Mouse (Mus musculus) olfactory bulb, adult 2 months (tissue): ENCODE results near the gene Hck. TPM values are rescaled to one million over a fixed set of nuclear protein-coding genes. Genes with fewer than 3 reads are reported as not detected.

ENCODE experiments used
- H3K27ac ChIP-seq: fragments of 200-500 bp; 2 replicates; pipeline ENCODE4 v1.5.1; 2012; ENCODE audit warnings: low read depth, low read length; ENCODE audit not compliant: insufficient read depth
- H3K4me1 ChIP-seq: fragments of 200-500 bp; 2 replicates; pipeline ENCODE4 v1.6.1; 2012; ENCODE audit warnings: low read length; ENCODE audit not compliant: control insufficient read depth, insufficient read depth
- H3K4me3 ChIP-seq: fragments of 200-500 bp; 2 replicates; pipeline ENCODE4 v1.5.1; 2012; ENCODE audit warnings: mild to moderate bottlenecking, low read depth, low read length, moderate library complexity; ENCODE audit not compliant: insufficient read depth
- CTCF ChIP-seq: fragments of 200-500 bp; IDR thresholded peaks from 2 replicates; pipeline ENCODE4 v1.5.1; 2012; ENCODE audit warnings: low read depth, mild to moderate bottlenecking, low read length, moderate library complexity; ENCODE audit not compliant: insufficient read depth
- POLR2A ChIP-seq: fragments of 200-500 bp; IDR thresholded peaks from 2 replicates; pipeline ENCODE4 v1.6.1; 2012; ENCODE audit warnings: mild to moderate bottlenecking, low read depth, low read length, moderate library complexity; ENCODE audit not compliant: insufficient read depth
- WGBS: fragments of 180-500 bp; shearing (Covaris S2); methylation state at CpG from one replicate; pipeline ENCODE4 v1.1.7; 2018; 5-methylcytosine and 5-hydroxymethylcytosine counted together
- polyA plus RNA-seq: library from polyadenylated mRNA; stranded (reverse); fragments of >200 nt; gene quantifications from 2 replicates; pipeline ENCODE4 v1.2.4, GENCODE M21; 2012; ENCODE audit warnings: low replicate concordance; ENCODE audit not compliant: missing spikeins, insufficient read depth, insufficient read length

Gene Hck
- polyA plus RNA-seq, 1 experiment = not detected

DNA sequence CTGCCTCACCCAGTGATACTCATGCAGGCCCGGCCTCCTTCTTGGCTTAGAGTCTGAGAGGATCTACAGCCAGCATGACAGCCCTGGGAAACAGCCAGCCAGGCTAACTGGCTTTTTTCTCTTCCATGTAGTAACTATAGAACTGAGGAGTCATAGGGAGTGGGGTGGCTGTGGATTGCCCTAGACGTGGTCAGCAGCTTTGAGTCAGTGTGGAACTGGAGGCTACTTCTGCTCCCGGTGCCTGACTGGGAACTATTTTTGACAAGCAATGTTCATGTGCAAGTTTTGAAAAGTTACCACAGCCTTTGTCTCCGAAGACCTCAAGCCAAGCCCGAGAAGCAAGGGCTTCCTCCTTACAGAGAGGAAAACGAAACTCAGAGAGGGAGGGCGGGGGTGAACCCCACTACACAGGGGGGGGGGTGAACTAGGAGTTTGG, 8.8 kb downstream of the Hck start:
- TF ChIP-seq POLR2A (no peak), CTCF (no peak)
- Histone ChIP-seq H3K4me3 (no peak overlapping the region), H3K27ac (no peak overlapping the region), H3K4me1 (no peaks in the 10 kb centered on the region)
- WGBS = 67% methylated on average over 7 of the region's 7 CpGs

DNA sequence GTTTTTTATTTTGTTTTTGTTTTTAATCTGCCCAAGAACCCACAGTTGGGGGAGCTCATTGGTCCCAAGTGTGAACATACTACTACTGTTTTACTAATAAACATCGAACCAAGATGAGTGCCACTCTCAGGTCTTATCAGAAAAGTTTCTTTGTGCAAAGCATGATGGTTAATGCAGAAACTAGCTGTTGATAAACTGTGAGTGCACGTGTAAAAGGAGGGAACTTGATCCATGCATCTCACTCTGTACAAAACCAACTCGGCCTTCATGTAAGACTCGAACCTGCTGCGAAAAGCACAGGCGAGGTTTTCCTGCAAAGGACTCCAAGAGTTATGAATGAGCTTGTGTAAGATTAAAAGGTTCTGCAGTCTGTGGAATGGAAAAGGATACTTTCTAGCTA, 11.2 kb downstream of the Hck start:
- Histone ChIP-seq H3K4me1 (no peaks in the 10 kb centered on the region), H3K27ac (no peak overlapping the region), H3K4me3 (no peak overlapping the region)
- TF ChIP-seq CTCF = no peak
- no peak for TF ChIP-seq POLR2A
- 92% methylated on average over 6 of the region's 6 CpGs for WGBS

DNA sequence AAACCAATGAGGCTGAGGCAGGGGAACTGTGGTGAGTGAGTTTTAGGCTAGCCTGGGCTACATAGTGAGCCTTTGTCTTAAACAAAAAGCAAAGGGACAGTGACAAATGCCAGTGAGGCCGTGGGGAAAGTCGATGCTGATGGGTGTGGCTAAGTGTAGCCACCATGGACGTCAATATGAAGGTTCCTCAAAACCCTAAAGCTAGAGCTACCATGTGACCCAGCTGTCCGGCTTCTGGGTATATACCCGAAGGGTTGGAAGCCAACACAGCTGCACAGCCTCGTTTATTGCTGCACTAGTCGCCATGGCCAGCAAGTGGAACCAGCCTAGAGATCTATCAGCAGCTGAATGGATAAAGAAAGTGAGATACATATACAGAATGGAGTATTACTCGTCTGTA, 11.9 kb downstream of the Hck start:
- TF ChIP-seq CTCF = no peak
- Histone ChIP-seq H3K4me1 (no peaks in the 10 kb centered on the region), H3K27ac (no peak overlapping the region), H3K4me3 (no peak overlapping the region)
- WGBS = 76% methylated on average over 8 of the region's 8 CpGs

DNA sequence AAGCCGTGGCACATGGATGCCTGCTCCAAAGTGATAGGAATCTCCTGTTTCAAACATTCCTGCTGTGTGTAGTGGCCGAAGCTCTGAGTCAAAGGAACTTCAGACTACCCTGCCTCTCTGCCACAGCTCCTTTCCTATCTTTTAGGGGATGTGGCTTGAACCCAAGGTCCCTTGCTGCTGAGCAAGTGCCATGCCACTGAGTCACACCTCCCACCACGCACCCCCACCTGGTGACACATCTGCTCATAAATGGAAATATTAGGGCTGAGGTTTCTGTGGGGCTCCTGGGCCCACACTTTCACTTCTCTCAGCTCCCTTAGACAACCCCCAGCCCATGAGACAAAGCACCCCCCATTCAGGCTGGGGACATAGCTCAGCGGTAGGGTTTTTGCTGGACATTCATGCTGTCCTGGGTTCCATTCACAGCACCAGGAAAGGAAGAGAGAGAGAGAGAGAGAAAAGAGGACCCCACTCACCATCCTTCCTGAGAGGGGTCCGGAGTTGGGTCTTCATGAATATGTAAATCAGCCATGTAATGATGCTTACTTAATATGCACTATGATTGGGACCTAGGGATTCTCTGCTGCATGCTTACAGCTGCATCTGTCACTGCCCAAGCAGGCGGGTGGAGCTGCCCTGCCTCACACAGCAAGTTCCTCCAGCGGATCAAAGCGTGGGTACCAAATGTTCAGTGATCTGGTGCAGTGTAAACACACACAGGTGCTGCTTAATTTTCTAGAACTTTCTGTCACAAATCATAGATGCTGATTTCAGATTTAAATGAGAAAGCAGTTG, 13.8 kb downstream of the Hck start:
- no peaks in the 10 kb centered on the region for H3K4me1 ChIP-seq
- 75% methylated on average over 8 of the region's 8 CpGs for WGBS
- no peak overlapping the region for H3K27ac ChIP-seq
- H3K4me3 ChIP-seq = no peak overlapping the region
- TF ChIP-seq CTCF (no peak), POLR2A (no peak)

DNA sequence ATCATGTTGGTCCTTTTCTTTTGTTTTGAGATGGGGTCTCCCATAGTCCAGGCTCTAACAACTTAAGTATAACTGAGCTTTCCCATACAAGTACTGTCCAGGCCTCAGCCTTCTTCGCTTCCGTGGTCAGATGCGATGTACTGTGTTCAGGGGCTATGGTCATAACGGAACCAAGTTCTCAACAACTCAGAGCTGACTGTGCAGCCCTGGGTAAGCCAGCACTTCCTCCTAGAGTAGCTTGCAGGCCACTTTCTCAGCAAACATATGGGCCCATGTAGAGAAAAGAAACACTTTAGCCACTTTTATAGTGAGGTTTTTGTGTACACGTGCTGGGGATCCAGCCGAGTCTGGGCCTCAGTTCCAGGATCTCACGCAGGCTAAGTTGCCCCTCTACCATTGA, 14.4 kb downstream of the Hck start:
- H3K27ac ChIP-seq = no peak overlapping the region
- TF ChIP-seq CTCF = no peak
- no peak for TF ChIP-seq POLR2A
- H3K4me3 ChIP-seq = no peak overlapping the region
- WGBS = 91% methylated on average over 7 of the region's 7 CpGs
- H3K4me1 ChIP-seq = no peaks in the 10 kb centered on the region

DNA sequence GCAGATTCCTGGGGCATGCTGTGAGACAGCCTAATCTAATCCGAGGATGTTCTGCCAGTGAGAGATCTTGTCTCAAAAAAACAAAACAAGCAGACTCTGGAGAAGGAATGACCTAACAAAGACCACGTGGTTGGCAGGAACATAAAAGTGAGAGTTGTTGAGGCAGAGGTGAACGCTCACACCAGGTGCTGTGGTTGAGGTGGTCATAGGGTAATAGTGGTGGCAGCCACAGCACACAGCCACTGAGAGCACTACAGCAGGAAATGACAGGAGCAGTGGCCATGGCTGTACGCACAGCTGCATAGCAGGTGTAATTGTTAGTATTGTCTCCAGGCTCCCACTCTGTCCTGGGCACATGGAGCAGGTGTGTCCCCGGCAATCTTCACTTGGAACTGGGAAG, 17.6 kb downstream of the Hck start:
- no peak overlapping the region for H3K27ac ChIP-seq
- no peak for TF ChIP-seq POLR2A
- TF ChIP-seq CTCF = no peak
- WGBS = 66% methylated on average over 5 of the region's 5 CpGs
- no peak overlapping the region for H3K4me3 ChIP-seq
- H3K4me1 ChIP-seq = no peaks in the 10 kb centered on the region

DNA sequence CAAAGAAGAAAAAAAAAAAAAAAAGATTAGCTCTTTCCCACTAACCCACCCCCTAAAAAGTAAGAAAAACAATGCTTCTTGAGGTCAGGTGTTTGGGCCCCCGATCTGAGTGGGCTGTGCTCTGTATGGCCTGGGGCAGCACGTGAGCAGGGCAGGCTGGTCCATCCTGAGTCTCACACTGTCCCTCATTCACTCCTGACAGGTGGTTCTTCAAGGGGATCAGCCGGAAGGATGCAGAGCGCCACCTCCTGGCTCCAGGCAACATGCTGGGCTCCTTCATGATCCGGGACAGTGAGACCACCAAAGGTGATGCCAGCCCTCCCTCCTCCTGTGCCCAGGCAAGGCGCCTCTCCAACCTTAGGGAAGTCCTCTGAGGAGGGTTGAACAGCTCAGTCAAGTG, 22.8 kb downstream of the Hck start:
- 30% methylated on average over 6 of the region's 6 CpGs for WGBS
- H3K4me3 ChIP-seq = no peak overlapping the region
- no peaks in the 10 kb centered on the region for H3K4me1 ChIP-seq
- no peak overlapping the region for H3K27ac ChIP-seq
- no peak for TF ChIP-seq POLR2A
- TF ChIP-seq CTCF = no peak

DNA sequence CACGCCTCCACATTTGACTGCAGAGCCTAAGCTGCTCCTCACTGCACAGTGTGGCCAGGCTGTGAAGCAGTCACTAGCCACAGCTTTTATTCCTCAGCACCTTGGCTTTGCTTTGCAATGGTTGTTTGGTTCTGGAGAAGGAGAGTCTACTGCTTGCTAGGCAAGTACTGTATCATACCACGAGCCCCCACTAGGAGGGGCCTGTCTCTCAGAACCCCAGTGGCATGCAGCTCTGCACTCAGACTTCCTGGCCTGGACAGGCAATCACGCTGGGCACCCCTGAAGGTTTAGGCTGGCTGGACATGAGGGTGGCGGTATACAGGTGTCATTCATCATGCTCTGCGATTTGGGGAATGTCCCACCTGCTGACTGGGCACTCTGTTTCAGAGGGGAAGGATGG, 26.0 kb downstream of the Hck start:
- Histone ChIP-seq H3K27ac (no peak overlapping the region), H3K4me1 (no peaks in the 10 kb centered on the region), H3K4me3 (no peak overlapping the region)
- TF ChIP-seq CTCF (no peak), POLR2A (no peak)
- WGBS = 43% methylated on average over 5 of the region's 5 CpGs

DNA sequence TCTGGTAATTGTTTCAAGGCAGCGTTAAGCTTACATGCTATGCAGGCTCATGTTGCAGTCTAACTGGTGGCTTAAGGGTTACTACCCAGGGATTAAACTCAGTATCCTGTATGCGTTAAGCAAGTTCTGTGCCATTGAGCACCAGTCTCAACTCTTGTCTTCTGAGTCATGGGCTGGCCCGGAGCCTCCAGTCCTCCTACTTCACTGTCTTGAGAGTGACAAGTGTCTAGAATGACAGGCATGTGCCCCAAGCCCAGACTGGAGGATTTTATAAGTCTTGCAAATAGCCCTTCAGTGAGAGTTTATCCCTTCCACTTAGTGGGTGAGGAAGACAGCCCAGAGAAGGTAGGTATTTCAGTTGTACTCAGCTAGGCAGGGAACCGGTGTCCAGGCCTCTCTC, 27.9 kb downstream of the Hck start:
- H3K4me3 ChIP-seq = no peak overlapping the region
- no peak overlapping the region for H3K27ac ChIP-seq
- WGBS = 85% methylated on average over 4 of the region's 4 CpGs
- TF ChIP-seq CTCF = no peak
- TF ChIP-seq POLR2A = no peak
- H3K4me1 ChIP-seq = no peaks in the 10 kb centered on the region

DNA sequence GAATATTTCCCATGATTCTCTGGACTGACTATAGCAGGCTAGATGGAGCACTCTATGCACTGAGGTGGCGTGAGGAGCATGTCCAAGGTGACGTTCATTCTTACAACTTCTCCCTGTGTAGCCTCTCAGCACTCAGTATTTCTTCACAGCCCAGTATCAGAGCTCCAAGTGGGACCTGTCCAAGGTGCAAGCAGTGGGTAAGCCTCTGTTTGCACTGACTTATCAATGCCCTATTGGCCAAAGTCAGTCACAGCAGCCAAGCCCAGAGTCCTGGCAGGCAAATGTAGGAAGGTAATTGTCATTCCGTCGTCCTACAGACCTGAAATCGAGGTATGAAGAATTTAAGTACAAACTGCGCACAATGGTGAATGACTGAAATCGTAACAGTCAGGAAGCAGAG, 30.9 kb downstream of the Hck start:
- TF ChIP-seq POLR2A = no peak
- TF ChIP-seq CTCF = no peak
- Histone ChIP-seq H3K4me1 (no peaks in the 10 kb centered on the region), H3K4me3 (no peak overlapping the region), H3K27ac (no peak overlapping the region)
- 88% methylated on average over 7 of the region's 7 CpGs for WGBS
